Mouse (Mus musculus) limb, embryonic 11.5 days (tissue): ENCODE data around the gene Dpyd. TPM values are rescaled to one million over a fixed set of nuclear protein-coding genes. Genes with fewer than 3 reads are reported as not detected.

Experiments
- ATAC-seq: fragments of 200-750 bp; cut with Nextera tagmentation; 2 replicates; pipeline ENCODE4 v1.8.0; 2017; ENCODE audit warnings: low read depth; ENCODE audit not compliant: insufficient number of reproducible peaks, low FRiP score, low TSS enrichment
- DNase-seq: peaks from one replicate; pipeline ENCODE4 v3.0.0-alpha.2; 2015; ENCODE audit warnings: low spot score
- H3K27ac ChIP-seq: fragments of 300-500 bp; sonication (generic); replicated peaks from 2 replicates; pipeline ENCODE4 v1.5.1; 2014; ENCODE audit warnings: low read depth, mild to moderate bottlenecking, low read length
- H3K27me3 ChIP-seq: fragments of 300-500 bp; sonication (generic); 2 replicates; pipeline ENCODE4 v1.6.1; 2014; ENCODE audit warnings: mild to moderate bottlenecking, low read length, mixed read lengths; ENCODE audit not compliant: control insufficient read depth, insufficient read depth
- H3K36me3 ChIP-seq: fragments of 300-500 bp; sonication (generic); 2 replicates; pipeline ENCODE4 v1.6.1; 2014; ENCODE audit warnings: mild to moderate bottlenecking, low read length, moderate library complexity, mixed read lengths; ENCODE audit not compliant: control insufficient read depth, insufficient read depth
- H3K4me1 ChIP-seq: fragments of 300-500 bp; sonication (generic); 2 replicates; pipeline ENCODE4 v1.6.1; 2014; ENCODE audit warnings: low read length, mixed read lengths; ENCODE audit not compliant: control insufficient read depth, insufficient read depth
- H3K4me2 ChIP-seq: fragments of 300-500 bp; sonication (generic); 2 replicates; pipeline ENCODE4 v1.6.1; 2014; ENCODE audit warnings: low read depth, mild to moderate bottlenecking, moderate library complexity; ENCODE audit not compliant: severe bottlenecking
- H3K4me3 ChIP-seq: fragments of 300-500 bp; sonication (generic); 2 replicates; pipeline ENCODE4 v1.5.1; 2014; ENCODE audit warnings: low read depth, low read length
- H3K9ac ChIP-seq: fragments of 300-500 bp; sonication (generic); 2 replicates; pipeline ENCODE4 v1.6.1; 2014; ENCODE audit warnings: mild to moderate bottlenecking, low read length
- H3K9me3 ChIP-seq: fragments of 300-500 bp; sonication (generic); 2 replicates; pipeline ENCODE4 v1.6.1; 2016; ENCODE audit warnings: low read length; ENCODE audit not compliant: control insufficient read depth
- WGBS: fragments of 180-500 bp; shearing (Covaris S2); extraction: QIAGEN DNeasy Blood & Tissue Kit; methylation state at CpG from one replicate; pipeline ENCODE4 v1.1.7; 2014; 5-methylcytosine and 5-hydroxymethylcytosine counted together
- polyA plus RNA-seq: library from polyadenylated mRNA; unstranded; fragments of >200 nt; fragmentation: Nextera tagmentation; extraction: Ambion mirVana; gene quantifications from 2 replicates; pipeline ENCODE4 v1.2.1, GENCODE M21; 2014

Dpyd gene
- 7.1 and 7.4 TPM in 2 replicates for polyA plus RNA-seq

DNA sequence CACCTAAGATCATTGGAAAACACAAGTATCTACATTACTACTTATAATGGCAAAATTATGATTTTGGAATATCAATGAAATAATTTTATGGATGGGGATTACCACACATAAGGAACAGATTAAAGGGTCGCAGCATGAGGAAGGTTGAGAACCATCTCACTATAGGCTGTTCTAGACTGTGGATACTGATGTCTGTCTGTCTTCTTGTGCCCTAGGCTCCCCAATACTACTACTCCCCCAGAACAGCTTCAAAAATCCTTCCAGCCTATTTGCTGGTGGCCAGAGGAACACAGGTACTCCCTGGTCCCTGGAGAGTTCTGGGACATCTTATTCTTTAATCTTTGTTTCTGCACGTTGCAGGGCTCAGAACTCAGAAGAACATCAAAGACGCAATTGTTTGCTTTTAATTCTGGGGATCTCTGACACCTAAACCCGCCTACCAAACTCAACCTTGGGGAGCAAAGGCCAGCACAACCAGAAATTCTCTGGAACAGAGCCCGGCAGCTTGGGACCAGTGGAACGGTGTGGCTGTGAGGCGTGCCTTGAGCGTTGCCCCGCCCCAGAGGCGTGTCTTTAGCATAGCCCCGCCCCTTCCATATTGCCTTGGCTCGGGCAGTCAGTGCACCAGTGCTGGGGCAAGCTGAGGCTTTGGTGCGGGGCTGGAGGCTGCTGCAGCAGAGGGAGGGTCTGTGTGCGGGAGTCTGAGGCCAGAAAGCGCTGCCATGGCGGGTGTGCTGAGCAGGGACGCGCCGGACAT, at the start of gene Dpyd:
Gene Dpyd, plus strand, starts transcription at position 576 of the 757 bp plus-strand sequence.
- Histone ChIP-seq H3K9me3 (no peaks in the 10 kb centered on the region), H3K36me3 (no peaks in the 10 kb centered on the region), H3K27ac (no peak within 1 kb of the TSS), H3K4me1 (no peaks in the 10 kb centered on the region), H3K9ac (peak within 1 kb of the TSS; percentile 67), H3K27me3 (no peaks in the 10 kb centered on the region), H3K4me3 (peak within 1 kb of the TSS; percentile 78), H3K4me2 (peak within 1 kb of the TSS; percentile 86)
- DNase-seq = peak; percentile 92
- WGBS = 4% methylated on average over 19 of the region's 19 CpGs
- ATAC-seq = peak; percentile 100

DNA sequence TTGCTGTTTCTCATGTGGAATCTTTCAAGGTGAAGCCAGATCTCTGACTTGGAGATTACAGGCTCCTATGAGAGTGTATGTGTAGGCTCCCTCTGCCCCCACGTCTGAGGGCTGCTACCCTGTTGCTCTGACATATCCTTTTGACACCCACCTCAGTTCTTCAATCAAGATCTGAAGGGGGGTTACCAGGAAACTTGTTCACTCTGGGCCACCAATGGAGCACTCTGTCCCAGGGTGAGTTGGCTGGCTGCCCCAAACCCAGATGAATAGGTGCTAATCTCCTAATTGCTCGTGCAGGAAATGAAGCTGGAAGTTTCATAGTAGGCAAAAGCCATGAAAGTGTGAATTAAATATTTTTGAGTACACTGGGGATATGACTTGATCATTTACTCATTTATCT, 24.3 kb upstream of the Dpyd start:
- Histone ChIP-seq H3K27ac (no peak overlapping the region), H3K9ac (no peak overlapping the region), H3K4me3 (no peak overlapping the region), H3K4me1 (no peaks in the 10 kb centered on the region), H3K27me3 (no peaks in the 10 kb centered on the region), H3K36me3 (no peaks in the 10 kb centered on the region), H3K9me3 (no peaks in the 10 kb centered on the region), H3K4me2 (no peak overlapping the region)
- ATAC-seq (no peak), DNase-seq (no peak)
- 42% methylated on average over 2 of the region's 2 CpGs for WGBS

DNA sequence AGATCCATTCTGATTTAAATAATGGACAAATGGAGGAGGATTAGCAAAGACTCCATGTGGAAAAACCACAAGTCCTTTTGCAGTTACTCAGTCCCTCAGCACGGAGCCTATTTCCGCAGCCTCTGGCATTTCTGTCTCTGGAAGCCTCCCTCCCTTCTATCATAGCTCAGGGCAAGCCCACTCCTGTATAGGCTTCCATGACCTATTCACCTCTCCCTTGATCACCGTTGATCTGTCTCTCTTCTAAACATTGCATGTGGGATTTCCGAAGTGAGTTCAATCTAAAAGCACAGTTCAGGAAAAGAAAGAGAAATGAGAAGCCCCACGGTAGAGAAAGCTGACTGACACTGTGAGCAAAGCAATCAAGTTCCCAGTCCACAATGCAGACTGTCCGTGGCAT, 20.2 kb upstream of the Dpyd start:
- no peaks in the 10 kb centered on the region for H3K9me3 ChIP-seq
- ATAC-seq = no peak
- H3K4me1 ChIP-seq = no peaks in the 10 kb centered on the region; the same call in 1 of the 2 replicates
- WGBS = 59% methylated on average over 6 of the region's 6 CpGs
- H3K4me3 ChIP-seq = no peak overlapping the region
- H3K27ac ChIP-seq = no peak overlapping the region
- no peak for DNase-seq
- H3K9ac ChIP-seq = no peak overlapping the region
- no peaks in the 10 kb centered on the region for H3K36me3 ChIP-seq
- H3K27me3 ChIP-seq = no peaks in the 10 kb centered on the region
- no peak overlapping the region for H3K4me2 ChIP-seq

DNA sequence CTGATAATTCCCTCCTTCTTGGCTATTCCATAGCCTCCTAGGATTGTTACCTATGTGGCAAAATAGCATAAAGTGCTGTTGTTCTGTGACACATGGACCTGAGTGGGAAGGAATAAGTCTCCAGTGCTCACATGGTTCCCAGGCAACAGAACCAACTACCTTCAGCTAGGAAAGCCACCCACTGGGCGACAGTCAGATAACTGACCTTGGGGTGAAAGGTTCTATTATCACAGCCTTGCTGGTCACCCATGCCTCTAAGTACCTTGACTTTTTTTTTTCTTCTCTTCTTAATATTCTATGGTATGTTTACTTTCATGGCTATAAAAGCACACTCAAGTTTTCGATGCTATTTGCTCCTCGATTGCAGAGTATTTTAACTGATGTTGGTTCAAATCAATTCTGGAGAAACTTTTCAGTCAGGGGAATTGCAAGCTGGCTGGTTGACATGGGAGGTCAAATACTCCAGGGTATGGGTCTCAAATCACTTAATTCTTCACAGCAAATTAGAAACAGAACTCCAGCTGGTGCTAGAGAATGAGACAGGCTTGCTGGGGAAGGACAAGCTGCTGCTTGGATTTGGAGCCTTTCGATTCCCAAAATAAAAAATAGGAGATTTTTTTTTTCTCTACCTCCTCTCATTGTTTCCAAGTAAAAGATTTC, 14.2 kb upstream of the Dpyd start:
- H3K4me3 ChIP-seq = no peak overlapping the region
- H3K27me3 ChIP-seq = no peaks in the 10 kb centered on the region
- peak overlapping the region; percentile 5; the same call in 1 of the 2 replicates for H3K4me2 ChIP-seq
- DNase-seq (peak; percentile 38), ATAC-seq (no peak)
- 14% methylated on average over 4 of the region's 4 CpGs for WGBS
- H3K9ac ChIP-seq = no peak overlapping the region
- no peaks in the 10 kb centered on the region for H3K36me3 ChIP-seq
- H3K9me3 ChIP-seq = no peaks in the 10 kb centered on the region
- H3K4me1 ChIP-seq = peaks cover 7% of the 10 kb centered on the region; the same call in 1 of the 2 replicates
- H3K27ac ChIP-seq = no peak overlapping the region

DNA sequence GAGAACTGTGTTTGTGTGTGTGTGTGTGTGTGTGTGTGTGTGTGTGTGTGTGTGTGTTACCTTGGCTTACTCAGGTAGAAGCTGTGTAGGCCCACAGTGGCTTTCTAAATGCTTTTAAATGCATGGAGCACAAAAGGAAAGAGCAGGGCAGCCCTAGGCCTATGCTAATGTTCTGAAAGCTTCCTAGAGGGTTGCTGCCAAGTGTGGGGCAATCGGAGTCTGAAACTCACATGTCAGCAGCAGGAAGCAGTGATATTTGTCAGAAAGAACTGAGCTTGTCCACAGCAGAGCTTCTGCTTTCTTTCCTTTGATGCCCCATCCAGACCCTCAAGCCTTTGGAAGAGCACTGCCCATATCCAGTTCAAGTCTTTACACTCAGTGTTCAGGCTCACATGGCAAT, 4.3 kb upstream of the Dpyd start:
- Histone ChIP-seq H3K4me3 (no peak overlapping the region), H3K36me3 (no peaks in the 10 kb centered on the region), H3K4me1 (no peaks in the 10 kb centered on the region), H3K9me3 (no peaks in the 10 kb centered on the region), H3K27me3 (no peaks in the 10 kb centered on the region), H3K9ac (no peak overlapping the region), H3K27ac (no peak overlapping the region), H3K4me2 (no peak overlapping the region)
- ATAC-seq = no peak
- WGBS = 50% methylated on average over 1 of the region's 1 CpGs
- no peak for DNase-seq

DNA sequence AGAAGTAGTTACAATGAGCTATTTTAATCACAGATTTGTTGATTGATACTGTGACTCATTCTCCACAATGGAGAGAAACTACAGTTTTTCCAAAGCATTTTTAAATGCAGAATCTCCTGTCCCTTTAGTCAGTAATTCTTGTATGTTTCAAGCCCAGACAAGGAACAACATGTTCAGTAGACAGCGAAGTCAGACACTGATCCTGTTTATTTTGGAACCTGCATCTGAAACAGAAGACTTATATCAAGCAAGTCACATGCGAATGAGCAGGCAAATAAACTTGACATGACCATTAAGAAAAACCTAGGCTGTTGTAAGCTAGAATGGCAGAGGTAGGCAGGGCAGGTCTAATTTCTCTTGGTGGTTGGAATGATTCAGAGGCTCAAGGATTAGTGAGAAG, 2.0 kb upstream of the Dpyd start:
- no peak overlapping the region for H3K4me3 ChIP-seq

DNA sequence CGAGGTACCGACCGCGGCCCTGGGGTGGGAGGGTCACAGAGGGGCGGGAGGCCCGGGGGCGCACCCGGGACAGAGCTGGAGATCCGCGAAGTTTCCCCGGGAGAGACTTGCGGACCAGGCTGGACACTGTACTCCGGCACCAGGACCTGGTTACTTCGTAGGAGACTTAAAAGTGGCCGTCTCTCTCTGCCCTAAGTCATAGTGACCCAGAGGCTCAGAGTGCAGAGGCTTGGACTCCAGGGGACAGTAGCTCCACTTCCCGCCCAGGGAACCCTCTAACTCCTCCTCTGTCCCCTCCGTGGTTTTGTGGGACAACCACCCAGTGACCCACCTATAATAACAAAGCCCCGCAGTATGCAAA, 362 bp downstream of the Dpyd start:
- DNase-seq = no peak
- WGBS = 0% methylated on average over 16 of the region's 18 CpGs

More for the DNA sequence above, 2.0 kb upstream of the Dpyd start:
- DNase-seq = no peak
- H3K36me3 ChIP-seq = no peaks in the 10 kb centered on the region
- H3K27ac ChIP-seq = no peak overlapping the region
- H3K4me2 ChIP-seq = no peak overlapping the region
- no peak for ATAC-seq
- H3K9me3 ChIP-seq = no peaks in the 10 kb centered on the region
- 86% methylated on average over 2 of the region's 2 CpGs for WGBS
- no peaks in the 10 kb centered on the region for H3K27me3 ChIP-seq
- H3K4me1 ChIP-seq = no peaks in the 10 kb centered on the region
- no peak overlapping the region for H3K9ac ChIP-seq

DNA sequence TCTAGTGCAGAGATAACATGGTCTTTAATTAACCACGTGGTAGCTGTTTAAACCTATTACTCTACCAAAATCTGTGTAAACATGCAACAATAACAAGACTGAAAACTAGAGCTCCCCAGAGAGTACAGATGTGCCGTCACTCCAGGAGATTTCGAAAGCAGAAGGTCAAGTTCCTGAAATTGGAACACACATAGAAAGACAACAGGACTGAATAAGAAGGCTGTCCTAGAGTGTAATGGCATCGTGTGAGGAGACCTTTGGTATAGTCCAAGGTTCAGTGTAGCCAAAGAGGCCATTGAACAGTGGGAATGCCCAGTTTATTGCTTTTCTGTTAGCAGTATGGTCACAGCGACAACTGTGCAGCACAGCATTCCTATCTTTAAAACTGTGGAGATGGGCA, 4.8 kb downstream of the Dpyd start:
- no peaks in the 10 kb centered on the region for H3K4me1 ChIP-seq
- no peak overlapping the region for H3K4me3 ChIP-seq
- no peak overlapping the region for H3K27ac ChIP-seq
- no peak overlapping the region for H3K9ac ChIP-seq
- no peaks in the 10 kb centered on the region for H3K9me3 ChIP-seq
- no peak overlapping the region for H3K4me2 ChIP-seq
- H3K27me3 ChIP-seq = no peaks in the 10 kb centered on the region
- DNase-seq (no peak), ATAC-seq (no peak)
- no peaks in the 10 kb centered on the region for H3K36me3 ChIP-seq
- 75% methylated on average over 5 of the region's 5 CpGs for WGBS

More for the DNA sequence above, 362 bp downstream of the Dpyd start:
- H3K4me2 ChIP-seq = peak overlapping the region; percentile 86
- H3K4me3 ChIP-seq = peak overlapping the region; percentile 78
- H3K27ac ChIP-seq = no peak overlapping the region
- peak overlapping the region; percentile 67 for H3K9ac ChIP-seq
- H3K27me3 ChIP-seq = no peaks in the 10 kb centered on the region
- no peaks in the 10 kb centered on the region for H3K4me1 ChIP-seq
- no peaks in the 10 kb centered on the region for H3K36me3 ChIP-seq
- peak; percentile 78 for ATAC-seq
- H3K9me3 ChIP-seq = no peaks in the 10 kb centered on the region
